Mouse (Mus musculus): ENCODE measurements around the gene Haspin.

Haspin gene

GRCm38 (mm10) chr11:73090283-73090682 is 47.8 kb downstream of the Haspin start, which contains the start of gene Itgae:
Gene Itgae, plus strand, starts transcription at chr11:73090583.
- DNase-seq (ENCODE audit: low read depth, low spot score): no peak

GRCm38 (mm10) chr11:73087700-73088480 is 50.2 kb downstream of the Haspin start:
- no peak for DNase-seq (ENCODE audit: low read depth, low spot score)
